Mouse (Mus musculus) adrenal gland, postnatal 36 days (tissue): ENCODE data around the gene Nr3c2. TPM values are rescaled to one million over a fixed set of nuclear protein-coding genes. Genes with fewer than 3 reads are reported as not detected.
A peak's percentile ranks its signal among the peaks of the same experiment; 100 is the strongest.

Experiments used
- DNase-seq, 2 experiments: peaks; one replicate each; pipeline ENCODE4 v3.0.0; 2021; ENCODE audit warnings: mixed read lengths in 1 of 2
- total RNA-seq, 2 experiments: library from RNA; stranded (reverse); gene quantifications; 2 replicates each; pipeline ENCODE4 v1.2.3; 2021

Gene Nr3c2
- total RNA-seq, 2 experiments from 2014 or later: 5.5 to 13.5 TPM

GRCm38 (mm10) chr8:77170439-77170759, 271.2 kb downstream of the Nr3c2 start:
- DNase-seq: no peak

GRCm38 (mm10) chr8:77173075-77173657, 273.9 kb downstream of the Nr3c2 start:
- DNase-seq: no peak

DNA sequence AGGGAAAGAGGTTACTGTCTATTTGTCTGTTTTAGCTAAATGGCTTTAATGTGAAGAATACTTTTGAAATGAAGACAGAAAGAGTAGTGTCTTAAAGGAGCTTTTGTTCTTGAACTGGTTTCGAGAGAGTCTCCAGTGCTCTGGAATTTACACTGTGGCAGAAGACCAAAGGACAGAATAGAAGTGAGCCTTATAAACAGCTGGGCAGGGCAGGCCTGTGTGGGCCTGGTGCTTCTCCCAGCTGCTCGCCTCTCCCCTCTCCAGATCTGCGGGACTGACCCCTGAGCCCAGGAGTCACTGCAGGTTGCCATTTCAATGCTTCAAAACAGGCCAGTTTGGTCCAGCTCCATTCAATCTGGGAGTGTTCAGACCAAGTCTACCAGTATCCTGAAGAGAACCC, 274.5 kb downstream of the Nr3c2 start:
- DNase-seq: no peak

GRCm38 (mm10) chr8:77175471-77175870, 276.2 kb downstream of the Nr3c2 start:
- no peak for DNase-seq

GRCm38 (mm10) chr8:77176343-77176742, 277.1 kb downstream of the Nr3c2 start:
- no peak for DNase-seq

DNA sequence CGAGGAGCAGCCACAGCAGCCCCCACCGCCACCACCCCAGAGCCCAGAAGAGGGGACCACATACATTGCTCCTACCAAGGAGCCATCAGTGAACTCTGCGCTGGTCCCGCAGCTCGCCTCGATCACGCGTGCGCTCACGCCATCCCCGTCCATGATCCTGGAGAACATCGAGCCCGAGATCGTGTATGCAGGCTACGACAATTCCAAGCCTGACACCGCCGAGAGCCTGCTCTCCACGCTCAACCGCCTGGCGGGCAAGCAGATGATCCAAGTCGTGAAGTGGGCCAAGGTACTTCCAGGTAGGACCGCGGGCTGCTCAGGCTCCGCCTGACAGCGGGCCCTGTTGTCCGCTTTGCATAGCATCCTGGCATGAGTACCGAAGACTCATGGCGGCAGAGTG, 286.6 kb downstream of the Nr3c2 start:
- no peak for DNase-seq

DNA sequence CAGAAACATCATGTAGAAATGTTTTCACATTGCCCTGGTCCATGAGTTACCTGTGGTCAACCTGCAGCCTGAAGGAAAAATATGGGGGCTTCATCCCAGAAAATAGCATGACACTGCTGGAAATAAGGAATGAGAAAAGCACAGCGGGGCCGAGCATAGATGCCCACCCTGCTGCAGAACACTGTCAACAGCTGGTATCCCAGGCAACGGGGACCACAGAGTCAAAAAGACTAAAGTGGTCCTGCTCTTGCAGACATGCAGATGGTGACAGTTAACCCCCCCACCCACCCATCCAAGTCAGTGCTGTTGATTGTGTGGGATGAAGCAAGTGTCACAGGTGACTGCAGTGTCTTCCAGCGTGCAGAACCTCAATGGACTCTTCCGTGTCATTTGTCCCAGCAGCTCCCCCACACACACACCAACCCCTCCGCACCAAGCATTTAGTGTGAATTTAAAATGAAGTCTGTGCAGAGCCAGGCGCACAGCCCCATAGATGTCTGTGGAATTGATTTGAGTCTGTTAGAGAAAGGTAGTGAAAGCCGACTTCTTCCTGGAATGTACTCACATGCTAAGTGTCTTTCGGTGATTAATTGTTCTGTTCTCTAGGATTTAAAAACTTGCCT, 287.8 kb downstream of the Nr3c2 start:
- no peak for DNase-seq

GRCm38 (mm10) chr8:77187748-77188147, 288.5 kb downstream of the Nr3c2 start:
- DNase-seq: no peak

DNA sequence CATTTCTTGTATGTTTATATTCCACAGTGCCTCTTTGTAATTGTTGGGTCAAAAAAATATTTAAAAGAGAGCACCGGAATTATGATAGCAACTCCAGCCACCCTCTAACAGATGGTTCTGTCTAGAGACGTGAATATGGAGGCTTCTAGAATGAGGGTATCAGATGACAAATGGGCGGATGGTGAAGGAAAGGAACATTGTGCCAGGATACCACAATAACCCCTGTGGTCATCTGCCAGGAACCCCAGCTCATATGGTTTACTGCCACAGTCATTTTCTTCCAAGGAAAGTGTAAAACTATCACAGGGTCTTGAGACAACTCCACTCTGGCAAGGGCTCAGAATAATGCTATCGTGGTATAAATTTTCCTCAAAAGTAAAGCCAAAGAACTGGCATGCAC, 289.1 kb downstream of the Nr3c2 start:
- DNase-seq: no peak

GRCm38 (mm10) chr8:77189318-77189717, 290.1 kb downstream of the Nr3c2 start:
- DNase-seq: peak; percentile 50 to 61

DNA sequence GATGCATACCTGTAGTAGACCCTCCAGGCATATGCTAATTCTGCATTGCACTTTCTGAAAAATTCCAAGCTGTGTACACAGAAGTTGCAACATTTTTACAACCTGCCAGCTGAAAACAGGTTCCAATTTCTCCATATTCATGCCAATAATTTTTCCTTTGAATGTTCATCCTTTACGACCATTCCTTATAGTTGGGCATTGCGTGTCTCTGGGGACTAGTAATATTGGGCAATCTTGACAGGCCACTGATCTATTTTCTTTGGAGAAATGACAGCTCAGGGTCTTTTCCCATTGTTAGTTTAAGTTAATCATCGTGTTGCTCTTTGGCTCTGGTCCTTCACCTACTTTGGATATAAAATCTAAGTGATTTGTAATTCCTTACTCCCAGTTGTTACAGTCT, 291.2 kb downstream of the Nr3c2 start:
- DNase-seq: no peak

DNA sequence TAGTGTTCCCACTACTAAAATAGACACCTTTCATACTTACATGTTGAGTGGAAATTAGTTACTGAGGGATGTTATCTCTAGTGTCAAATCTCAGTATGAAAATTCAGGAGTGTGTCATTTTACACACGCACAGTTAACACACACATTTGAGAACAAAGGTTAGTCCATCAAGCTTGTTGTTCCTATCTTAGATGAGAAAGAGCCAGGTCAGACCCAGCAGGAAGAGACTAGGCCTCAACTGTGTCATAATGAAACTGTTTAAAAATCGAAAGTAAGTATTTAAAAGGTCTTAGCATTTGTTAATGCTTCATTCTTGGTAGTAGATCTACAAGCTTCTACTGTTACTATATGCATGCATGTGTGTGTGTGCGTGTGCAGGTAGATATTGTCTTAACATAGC, 310.1 kb downstream of the Nr3c2 start:
- DNase-seq: no peak

- no peak for DNase-seq
Observed at GRCm38 (mm10) chr8:77213893-77214464, 314.7 kb downstream of the Nr3c2 start.

- peak in 1 of 2 experiments; percentile 17 for DNase-seq
Observed at GRCm38 (mm10) chr8:77214665-77215064, 315.4 kb downstream of the Nr3c2 start.

DNA sequence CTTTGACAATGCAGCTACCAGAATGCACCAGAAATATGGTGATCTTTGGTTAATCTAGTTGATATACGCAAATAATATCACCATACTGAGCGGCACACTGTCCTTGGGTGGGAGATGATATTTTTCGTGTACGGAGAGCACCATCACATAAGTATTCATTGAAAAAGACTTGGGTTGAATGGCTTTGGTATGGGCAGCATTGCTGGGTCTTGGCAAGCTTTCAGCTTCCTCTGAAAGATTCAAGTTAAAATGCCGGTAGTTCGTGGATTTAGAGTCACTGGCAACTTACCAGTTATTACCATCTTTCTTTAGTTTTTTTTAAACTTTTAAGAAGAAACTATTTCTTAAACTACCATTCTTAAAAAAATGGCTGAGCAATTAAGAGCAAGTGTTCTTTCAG, 315.9 kb downstream of the Nr3c2 start:
- no peak for DNase-seq

DNA sequence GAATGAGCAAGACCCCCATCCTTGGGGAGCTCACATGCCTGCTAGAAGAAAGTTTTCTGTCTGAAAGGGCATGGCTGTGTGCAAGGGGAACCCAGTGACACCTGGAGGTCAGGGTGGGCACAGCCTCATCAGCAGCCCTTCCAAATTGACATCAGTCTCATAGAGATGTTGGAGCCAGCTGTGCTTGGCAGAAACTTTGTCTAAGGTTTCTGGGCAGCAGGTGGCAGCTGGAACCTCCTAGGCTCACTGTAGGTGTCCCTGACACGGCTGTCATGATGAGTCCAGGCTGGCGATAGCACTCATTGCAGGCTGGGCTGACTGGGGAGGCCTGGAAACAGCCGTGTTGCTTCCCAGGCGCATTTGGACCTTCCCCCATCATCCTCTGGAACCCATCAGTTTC, 323.9 kb downstream of the Nr3c2 start:
- no peak for DNase-seq

GRCm38 (mm10) chr8:77227742-77228141, 328.5 kb downstream of the Nr3c2 start:
- no peak for DNase-seq

DNA sequence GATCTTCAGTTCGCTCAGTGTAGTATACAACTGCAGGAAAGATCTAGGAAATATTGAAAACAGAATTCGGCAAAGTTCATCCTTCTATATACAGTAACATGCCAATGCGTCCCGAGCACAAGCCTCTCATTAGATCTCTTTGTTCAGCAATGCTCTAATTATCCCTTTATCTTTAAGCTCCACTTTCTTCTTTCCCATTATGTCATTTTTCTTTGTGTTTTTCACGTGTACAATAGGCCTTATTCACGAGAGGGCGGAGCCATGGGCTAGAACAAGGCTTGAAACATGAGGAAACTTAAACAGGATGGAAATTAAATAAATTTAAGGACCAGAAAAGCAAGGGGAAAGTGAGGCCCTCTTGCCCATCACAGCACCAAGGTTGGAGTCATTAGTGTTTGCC, 329.4 kb downstream of the Nr3c2 start:
- DNase-seq: no peak

DNA sequence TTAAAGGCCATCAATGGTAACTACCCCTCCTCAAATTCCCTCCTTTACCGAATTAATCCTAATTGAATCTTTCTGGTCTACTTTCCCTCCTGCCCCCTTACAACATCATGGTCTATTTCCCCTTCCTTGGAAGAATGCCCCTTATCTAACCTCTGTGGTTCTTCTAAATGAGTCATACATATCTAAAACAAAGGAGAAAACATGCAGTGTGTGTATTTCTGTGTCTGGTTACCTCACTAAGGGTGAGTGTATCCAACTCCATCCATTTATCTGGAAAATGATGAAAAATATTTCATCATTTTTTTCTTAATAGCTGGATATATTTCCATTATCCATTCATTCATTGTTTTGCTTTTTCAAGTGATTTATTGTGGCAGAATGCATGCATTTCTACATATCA, 332.0 kb downstream of the Nr3c2 start:
- no peak for DNase-seq

DNA sequence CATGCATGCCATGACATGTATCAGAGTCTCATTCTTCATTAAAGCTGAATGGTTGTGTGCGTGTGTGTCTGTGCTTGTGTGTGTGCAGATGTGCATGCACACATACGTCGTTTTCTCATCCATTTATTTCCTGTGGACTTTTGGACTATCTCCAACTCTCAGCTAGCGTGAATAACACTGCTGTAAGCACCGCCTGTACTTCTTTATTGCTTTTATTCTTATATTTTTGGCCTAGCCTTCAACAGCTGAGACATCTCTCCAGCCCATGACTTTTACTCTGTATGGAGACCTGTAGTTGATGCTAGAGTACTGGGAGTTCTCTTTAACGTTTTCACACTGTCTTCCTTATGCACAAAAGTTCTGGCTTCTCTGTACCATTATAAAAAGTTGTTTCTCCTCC, 332.6 kb downstream of the Nr3c2 start:
- no peak for DNase-seq

GRCm38 (mm10) chr8:77232411-77232810, 333.2 kb downstream of the Nr3c2 start:
- DNase-seq: no peak

- DNase-seq: peak; percentile 5 to 41
Observed at GRCm38 (mm10) chr8:77236701-77237100, 337.5 kb downstream of the Nr3c2 start.

DNA sequence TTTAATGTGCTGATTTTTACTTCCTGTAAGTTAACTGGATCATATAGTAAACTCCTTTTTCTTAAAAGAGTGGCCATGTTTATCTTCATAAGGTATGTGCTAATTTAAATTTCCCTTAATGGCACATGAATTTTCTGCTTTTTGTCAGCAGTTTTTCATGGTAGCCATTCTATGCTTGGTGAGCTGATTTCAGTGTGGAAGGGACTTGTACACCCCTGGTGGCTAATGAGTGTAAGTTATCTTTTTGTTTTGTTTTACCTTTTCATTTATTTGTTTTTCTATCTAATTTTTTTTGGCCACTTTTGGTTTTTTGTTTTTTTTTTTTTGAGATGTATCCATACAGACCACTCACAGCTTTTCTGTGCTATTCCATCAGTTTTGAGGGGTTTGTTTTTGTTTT, 340.2 kb downstream of the Nr3c2 start:
- DNase-seq: no peak

GRCm38 (mm10) chr8:77241381-77241780, 342.1 kb downstream of the Nr3c2 start:
- no peak for DNase-seq
